Mouse (Mus musculus) heart, adult 2 months (tissue): ENCODE data around the gene Rapgefl1.

Experiments used
- CTCF ChIP-seq: fragments of 200-600 bp; IDR thresholded peaks from 2 replicates; pipeline ENCODE4 v1.8.1; 2022; ENCODE audit warnings: antibody characterized with exemption, mild to moderate bottlenecking, moderate library complexity
- EP300 ChIP-seq: fragments of 200-500 bp; IDR thresholded peaks from 2 replicates; pipeline ENCODE4 v1.6.1; 2011; ENCODE audit warnings: low read depth, low read length, control low read depth; ENCODE audit not compliant: insufficient read depth
- POLR2A ChIP-seq: fragments of 200-500 bp; IDR thresholded peaks from 2 replicates; pipeline ENCODE4 v1.6.1; 2011; ENCODE audit warnings: mild to moderate bottlenecking, low read depth, low read length, control low read depth; ENCODE audit not compliant: insufficient read depth

DNA sequence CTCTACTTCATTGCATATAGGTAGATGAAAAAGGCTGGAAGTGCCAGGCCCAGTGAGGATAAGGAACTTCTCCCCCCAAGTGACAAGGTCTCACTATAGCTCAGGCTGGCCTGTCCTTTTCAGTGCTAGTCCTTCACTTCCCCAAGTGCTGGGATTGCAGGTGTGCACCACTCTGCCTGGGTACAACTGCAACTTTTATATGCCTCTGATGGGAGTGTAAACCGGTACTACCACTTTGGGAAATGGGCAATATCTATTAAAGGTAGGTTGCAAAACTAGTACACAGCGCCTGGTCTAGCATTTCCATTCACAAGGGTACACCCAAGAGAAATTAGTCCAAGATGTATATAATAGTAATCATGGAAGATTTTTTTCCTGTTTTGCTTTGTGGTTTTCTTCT lies 18.1 kb downstream of the Rapgefl1 start:
- TF ChIP-seq POLR2A (no peak), CTCF (no peak), EP300 (no peak)
